ENCODE assay signal across 25 mouse cellular contexts in genomic region chr11:44389993-44390701, GRCm38 (mm10). TPM values are rescaled to one million over a fixed set of nuclear protein-coding genes. Genes with fewer than 3 reads are reported as not detected.
DNase-seq lines count a peak whose midpoint lies in the region; ATAC-seq and TF ChIP-seq lines count a peak whose summit lies in the region.
"Had no signal": no experiment of that assay in that cellular context is flagged by ENCODE, and none has a peak within 500 bp of the region (broad histone marks: within the 10 kb centered on the region; RNA-seq: fewer than 3 reads in every experiment).

No protein-coding gene starts in this region.

- no peak overlapping the region for H3K4me2 ChIP-seq in neural tube, embryonic 15.5 days
- H3K4me2 ChIP-seq: heart, embryonic 11.5 days; limb, embryonic 12.5 days; neural tube, embryonic 13.5 days had no signal

- peak; percentile 97 for ATAC-seq in granulocyte monocyte progenitor cell, adult 5-6 weeks (replicated peaks; ENCODE audit: poor library complexity, severe bottlenecking)
- ATAC-seq in neural tube, embryonic 15.5 days (ENCODE audit: low FRiP score): no peak

- intact Hi-C loops in heart, postnatal 25 days (cut with DNase I): no loop called here
- intact Hi-C loops in left cerebral cortex, postnatal 10 days (cut with DNase I): no loop called here

- H3K27ac ChIP-seq in neural tube, embryonic 15.5 days (replicated peaks): no peak overlapping the region
- H3K27ac ChIP-seq: layer of hippocampus, adult 2 months; limb, embryonic 12.5 days; liver, embryonic 14.5 days; neural tube, embryonic 13.5 days had no signal

- H3K4me1 ChIP-seq in neural tube, embryonic 15.5 days: no peaks in the 10 kb centered on the region
- H3K4me1 ChIP-seq: neural tube, embryonic 13.5 days had no signal

- no peak overlapping the region for H3K9ac ChIP-seq in neural tube, embryonic 15.5 days (replicated peaks)
- H3K9ac ChIP-seq: limb, embryonic 12.5 days; liver, embryonic 14.5 days; neural tube, embryonic 13.5 days had no signal

- no peaks in the 10 kb centered on the region for H3K36me3 ChIP-seq in C2C12 (ENCODE audit: control insufficient read depth, insufficient read depth)
- no peaks in the 10 kb centered on the region for H3K36me3 ChIP-seq in neural tube, embryonic 15.5 days
- H3K36me3 ChIP-seq: limb, embryonic 12.5 days; neural tube, embryonic 13.5 days had no signal

- H3K9me3 ChIP-seq in neural tube, embryonic 15.5 days (replicated peaks): no peaks in the 10 kb centered on the region
- H3K9me3 ChIP-seq: limb, embryonic 12.5 days; neural tube, embryonic 13.5 days had no signal

- TF ChIP-seq CTCF in C2C12 (IDR thresholded peaks at IDR 0.05; ENCODE audit: control insufficient read depth, insufficient read depth, insufficient read length): no peak

- H3K79me3 ChIP-seq in C2C12 (ENCODE audit: low read depth): no peaks in the 10 kb centered on the region

- DNase-seq in heart, adult 11 months: peak; percentile 86
- no peak for DNase-seq in heart, postnatal 25 days (ENCODE audit: low spot score)
- peak; percentile 12 for DNase-seq in R1 (ENCODE audit: low read depth, low spot score)
- DNase-seq in layer of hippocampus, postnatal 25 days (ENCODE audit: extremely low spot score in 1 of 2, low spot score in 1 of 2): no peak
- DNase-seq in left cerebral cortex, postnatal 10 days (ENCODE audit: extremely low spot score in 1 of 2, low spot score in 2 of 2): no peak
- DNase-seq: adrenal gland, postnatal 25 days; B cell, adult 2 months; cerebellum, adult 8-10 months; gastrocnemius, postnatal 14 days; heart, postnatal 4 days; lung, postnatal 10 days; right cerebral cortex, postnatal 14 days had no signal

- no peaks in the 10 kb centered on the region for H3K27me3 ChIP-seq in C2C12 (ENCODE audit: control insufficient read depth, insufficient read depth, insufficient read length)
- H3K27me3 ChIP-seq in neural tube, embryonic 15.5 days (replicated peaks): no peaks in the 10 kb centered on the region
- H3K27me3 ChIP-seq: limb, embryonic 12.5 days; neural tube, embryonic 13.5 days had no signal

- H3K4me3 ChIP-seq in C2C12 (ENCODE audit: insufficient read depth, poor library complexity, severe bottlenecking): no peak overlapping the region
- no peak overlapping the region for H3K4me3 ChIP-seq in neural tube, embryonic 15.5 days (replicated peaks)
- H3K4me3 ChIP-seq: layer of hippocampus, adult 2 months; limb, embryonic 12.5 days; neural tube, embryonic 13.5 days had no signal

- H3ac ChIP-seq in C2C12 (ENCODE audit: control insufficient read depth, insufficient read length, low read depth): no peak overlapping the region

- WGBS in neural tube, embryonic 15.5 days: 62% methylated on average over 6 of the region's 6 CpGs

- H3K79me2 ChIP-seq in C2C12 (ENCODE audit: control insufficient read depth, insufficient read depth): no peaks in the 10 kb centered on the region

TF ChIP-seq in C2C12, 6 proteins besides CTCF, POLR2A, EP300 and RAD21:
- TF ChIP-seq MYOG (IDR thresholded peaks at IDR 0.05; ENCODE audit: control insufficient read depth, extremely low read depth, insufficient read length): no peak
- peak; percentile 46 for TF ChIP-seq CEBPB (IDR thresholded peaks at IDR 0.05; ENCODE audit: low read depth)
TF ChIP-seq in C2C12: peak in this region for 1.

RNA-seq across cellular contexts. Expression of gene Il12b, which starts 9.7 kb away (rescaled TPM):
- not detected for total RNA-seq in heart, postnatal 25 days (2021)
- not detected for polyA plus RNA-seq in C2C12 (2012; fragmentation: generic; extraction: Trizol)
- total RNA-seq in granulocyte monocyte progenitor cell, adult 5-6 weeks (2014; fragmentation: Nextera tagmentation): not detected in 2 replicates
- not detected in 2 replicates for total RNA-seq in granulocyte monocyte progenitor cell, adult 5-6 weeks (2017)
- not detected in 2 replicates for polyA plus RNA-seq in neural tube, embryonic 15.5 days (2015; fragmentation: Nextera tagmentation; extraction: Ambion mirVana)
- total RNA-seq in layer of hippocampus, postnatal 25 days (2021): not detected
- total RNA-seq in left cerebral cortex, postnatal 10 days (2021): not detected
- total RNA-seq: adrenal gland, postnatal 25 days; ES-E14; gastrocnemius, postnatal 14 days; heart, postnatal 4 days; layer of hippocampus, adult 2 months; left cerebral cortex, adult 18-20 months had no signal
- polyA plus RNA-seq: frontal cortex, adult 2 months; heart, embryonic 11.5 days; kidney, embryonic 14.5 days; limb, embryonic 12.5 days; neural tube, embryonic 13.5 days; stomach, embryonic 16.5 days had no signal

Comparison
In these comparisons a context has a peak if more than half of its experiments do, and no peak if none do; other contexts are left out.
1. DNase-seq: peak in heart, adult 11 months (single experiment) and R1 (single experiment); none in heart, postnatal 25 days (single experiment), layer of hippocampus, postnatal 25 days (0 of 2) and left cerebral cortex, postnatal 10 days (0 of 2).